Comparison of ENCODE assay signal across 16 mouse cellular contexts in genomic region chr6:29685952-29686351, GRCm38 (mm10).
"Had no signal": no experiment of that assay in that cellular context is flagged by ENCODE, and none has a peak within 500 bp of the region (broad histone marks: within the 10 kb centered on the region; RNA-seq: fewer than 3 reads in every experiment).

No protein-coding gene starts in this region.

- H3K4me3 ChIP-seq: kidney, embryonic 15.5 days; left cerebral cortex, adult 2 months; liver, embryonic 13.5 days; lung, embryonic 15.5 days; megakaryocyte, embryonic 14.5 days; neural tube, embryonic 15.5 days had no signal

- H3K36me3 ChIP-seq: kidney, embryonic 15.5 days; liver, embryonic 13.5 days; lung, embryonic 15.5 days; neural tube, embryonic 15.5 days had no signal

- H3K4me2 ChIP-seq: kidney, embryonic 15.5 days; liver, embryonic 13.5 days; lung, embryonic 15.5 days; midbrain, embryonic 11.5 days; neural tube, embryonic 15.5 days had no signal

- DNase-seq: kidney, postnatal 25 days; liver; liver, embryonic 13.5 days; liver, postnatal 0 days; lung, postnatal 14 days; right cerebral cortex, adult 18-20 months; right cerebral cortex, postnatal 25 days; thymus, postnatal 36 days had no signal

- H3K9ac ChIP-seq: kidney, embryonic 15.5 days; liver, embryonic 13.5 days; liver, postnatal 0 days; lung, embryonic 15.5 days; neural tube, embryonic 15.5 days had no signal

- H3K27me3 ChIP-seq: neural tube, embryonic 15.5 days had no signal

- ATAC-seq: liver, postnatal 0 days; midbrain, embryonic 16.5 days had no signal

- H3K27ac ChIP-seq: kidney, embryonic 15.5 days; left cerebral cortex, adult 2 months; liver, embryonic 13.5 days; lung, embryonic 15.5 days; macrophage; neural tube, embryonic 15.5 days had no signal

- H3K4me1 ChIP-seq: lung, embryonic 15.5 days; neural tube, embryonic 15.5 days had no signal

- H3K9me3 ChIP-seq: kidney, embryonic 15.5 days; liver, embryonic 13.5 days; lung, embryonic 15.5 days; neural tube, embryonic 15.5 days had no signal
